Mouse (Mus musculus) MEL (cell line): ENCODE measurements at regions not wholly inside any gene's neighbourhood (a gene's known extent, or its start where the extent isn't known, plus 50 kb on each side); places are given as distances from the start of the nearest gene placed in this dataset.
"Not testable (repeated sequence)": the region's sequence is repeated elsewhere in the genome, so short reads cannot be mapped to it uniquely, and the experiment has no call there.

Experiments
- DNase-seq: peaks from one replicate; pipeline ENCODE4 v3.0.0; 2011; ENCODE audit warnings: low read depth, low spot score
- H3K27ac ChIP-seq: 2 replicates; pipeline ENCODE4 v1.5.1; 2012; ENCODE audit warnings: low read depth, mild to moderate bottlenecking, control low read depth, low read length, moderate library complexity; ENCODE audit not compliant: control insufficient read depth
- H3K27me3 ChIP-seq, 2 experiments: fragments of 150-350 bp in 1 of 2; sonication (generic) in 1 of 2; 2 replicates each; pipeline ENCODE4 v1.6.1; 2012; ENCODE audit warnings: low read length in 2 of 2, mild to moderate bottlenecking in 2 of 2, improper control_type of control experiment in 1 of 2, moderate library complexity in 1 of 2; ENCODE audit not compliant: insufficient read depth in 2 of 2, control insufficient read depth in 1 of 2
- H3K36me3 ChIP-seq, 2 experiments: 2 replicates each; pipeline ENCODE4 v1.6.1; 2012 to 2014; ENCODE audit warnings: low read length in 2 of 2, improper control_type of control experiment in 1 of 2, inconsistent platforms in 1 of 2, mild to moderate bottlenecking in 1 of 2; ENCODE audit not compliant: insufficient read depth in 2 of 2, control insufficient read depth in 1 of 2
- H3K4me1 ChIP-seq, 2 experiments: fragments of 150-350 bp in 1 of 2; sonication (generic) in 1 of 2; 2 replicates each; pipeline ENCODE4 v1.6.1; 2012; ENCODE audit warnings: low read length in 2 of 2, improper control_type of control experiment in 1 of 2, mild to moderate bottlenecking in 1 of 2; ENCODE audit not compliant: insufficient read depth in 2 of 2, control insufficient read depth in 1 of 2
- H3K4me3 ChIP-seq, 2 experiments: fragments of 150-350 bp in 1 of 2; sonication (generic) in 1 of 2; 2 replicates each; pipeline ENCODE4 v1.5.1; 2012; ENCODE audit warnings: low read depth in 2 of 2, low read length in 2 of 2, mild to moderate bottlenecking in 2 of 2, moderate library complexity in 2 of 2, control low read depth in 1 of 2, improper control_type of control experiment in 1 of 2; ENCODE audit not compliant: control insufficient read depth in 1 of 2, insufficient read depth in 1 of 2
- H3K79me2 ChIP-seq: 2 replicates; pipeline ENCODE4 v1.6.1; 2012; ENCODE audit warnings: mild to moderate bottlenecking, low read length, moderate library complexity; ENCODE audit not compliant: control insufficient read depth, poor library complexity, insufficient read depth
- H3K9ac ChIP-seq: 2 replicates; pipeline ENCODE4 v1.6.1; 2012; ENCODE audit warnings: low read depth, mild to moderate bottlenecking, control low read depth, low read length, moderate library complexity; ENCODE audit not compliant: control insufficient read depth, poor library complexity, severe bottlenecking
- H3K9me3 ChIP-seq: fragments of 150-350 bp; sonication (generic); replicated peaks from 2 replicates; pipeline ENCODE4 v1.6.1; 2012; ENCODE audit warnings: mild to moderate bottlenecking, low read length, improper control_type of control experiment, moderate library complexity; ENCODE audit not compliant: insufficient read depth
- CHD2 ChIP-seq: IDR thresholded peaks from 2 replicates; pipeline ENCODE4 v1.6.1; 2011; ENCODE audit warnings: low read length, improper control_type of control experiment
- E2F4 ChIP-seq: IDR thresholded peaks from 2 replicates; pipeline ENCODE4 v1.6.1; 2011; ENCODE audit warnings: low read depth, low read length, improper control_type of control experiment, borderline replicate concordance
- GABPA ChIP-seq: IDR thresholded peaks from 2 replicates; pipeline ENCODE4 v1.6.1; 2012; ENCODE audit warnings: low read depth, mild to moderate bottlenecking, inconsistent platforms, low read length, improper control_type of control experiment, moderate library complexity
- HCFC1 ChIP-seq: IDR thresholded peaks from 2 replicates; pipeline ENCODE4 v1.6.1; 2012; ENCODE audit warnings: low read depth, mild to moderate bottlenecking, inconsistent platforms, low read length, improper control_type of control experiment, moderate library complexity
- JUND ChIP-seq: IDR thresholded peaks from 2 replicates; pipeline ENCODE4 v1.6.1; 2011; ENCODE audit warnings: low read depth, mild to moderate bottlenecking, improper control_type of control experiment, low read length
- KAT2A ChIP-seq: conservative IDR thresholded peaks from 2 replicates; pipeline ENCODE4 v1.6.1; 2012; ENCODE audit warnings: low read depth, low read length, improper control_type of control experiment, inconsistent platforms
- MAFK ChIP-seq: IDR thresholded peaks from 2 replicates; pipeline ENCODE4 v1.6.1; 2011; ENCODE audit warnings: low read depth, mild to moderate bottlenecking, low read length, improper control_type of control experiment, borderline replicate concordance
- MXI1 ChIP-seq: IDR thresholded peaks from 2 replicates; pipeline ENCODE4 v1.6.1; 2011; ENCODE audit warnings: mild to moderate bottlenecking, low read depth, low read length, improper control_type of control experiment
- MYB ChIP-seq: IDR thresholded peaks from 2 replicates; pipeline ENCODE4 v1.6.1; 2011; ENCODE audit warnings: mild to moderate bottlenecking, low read depth, low read length, improper control_type of control experiment
- NELFE ChIP-seq: IDR thresholded peaks from 2 replicates; pipeline ENCODE4 v1.6.1; 2011; ENCODE audit warnings: low read depth, low read length, improper control_type of control experiment
- RCOR1 ChIP-seq: IDR thresholded peaks from 2 replicates; pipeline ENCODE4 v1.6.1; 2012; ENCODE audit warnings: low read depth, mild to moderate bottlenecking, inconsistent platforms, low read length, improper control_type of control experiment
- USF2 ChIP-seq, 2 experiments: IDR thresholded peaks; 2 replicates each; pipeline ENCODE4 v1.6.1; 2011 to 2012; ENCODE audit warnings: improper control_type of control experiment in 2 of 2, low read length in 2 of 2, borderline replicate concordance in 1 of 2, inconsistent platforms in 1 of 2, low read depth in 1 of 2, mild to moderate bottlenecking in 1 of 2; ENCODE audit not compliant: insufficient read depth in 1 of 2
- ZC3H11A ChIP-seq: IDR thresholded peaks from 2 replicates; pipeline ENCODE4 v1.6.1; 2012; ENCODE audit warnings: low read depth, mild to moderate bottlenecking, inconsistent platforms, low read length, improper control_type of control experiment

GRCm38 (mm10) chr11:41090391-41090900 is 335.3 kb upstream of the Ccng1 start:
- H3K36me3 ChIP-seq, H3K9ac ChIP-seq, DNase-seq, H3K79me2 ChIP-seq, H3K27me3 ChIP-seq, H3K9me3 ChIP-seq, H3K27ac ChIP-seq, H3K4me3 ChIP-seq, H3K4me1 ChIP-seq: not testable (repeated sequence)

GRCm38 (mm10) chr11:41063570-41063969 is 308.5 kb upstream of the Ccng1 start:
- DNase-seq: no peak
- Histone ChIP-seq H3K4me3 (no peak overlapping the region), H3K36me3 (no peaks in the 10 kb centered on the region), H3K27me3 (no peaks in the 10 kb centered on the region), H3K9ac (no peak overlapping the region), H3K9me3 (no peaks in the 10 kb centered on the region), H3K27ac (no peak overlapping the region), H3K4me1 (no peaks in the 10 kb centered on the region), H3K79me2 (no peaks in the 10 kb centered on the region)
- no peak for TF ChIP-seq MXI1
- TF ChIP-seq KAT2A: no peak

DNA sequence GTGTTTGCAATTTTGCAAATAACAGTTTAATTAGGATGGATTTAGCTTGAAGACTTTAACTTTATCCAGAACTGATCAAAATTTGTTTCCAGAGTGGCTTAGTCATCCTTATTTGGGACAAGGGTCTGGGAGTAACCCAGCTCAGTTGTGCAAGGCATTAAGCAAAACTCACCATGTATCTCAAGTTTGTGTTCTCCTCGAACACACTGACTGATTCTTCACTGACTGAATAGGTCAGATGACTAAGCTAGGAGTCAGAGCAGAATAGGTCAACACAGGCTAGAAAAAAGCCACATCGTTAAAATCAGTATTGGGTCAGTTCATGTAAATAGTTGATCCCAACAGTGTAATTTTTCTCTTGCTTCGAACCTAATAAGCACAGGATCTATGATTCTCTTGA is 302.7 kb upstream of the Ccng1 start:
- H3K9ac ChIP-seq: no peak overlapping the region
- no peak for TF ChIP-seq CHD2
- no peak for TF ChIP-seq HCFC1
- no peak for TF ChIP-seq MYB
- no peak for TF ChIP-seq ZC3H11A
- no peak for TF ChIP-seq GABPA
- no peak for TF ChIP-seq MXI1
- no peak for TF ChIP-seq MAFK
- no peak for TF ChIP-seq E2F4
- TF ChIP-seq NELFE: no peak
- TF ChIP-seq RCOR1: no peak
- TF ChIP-seq USF2 (IDR thresholded peaks at IDR 0.05; ENCODE audit: borderline replicate concordance in 1 of 2, insufficient read depth in 1 of 2, low read depth in 1 of 2, low read length in 2 of 2): no peak
- TF ChIP-seq JUND: no peak
- H3K36me3 ChIP-seq: no peaks in the 10 kb centered on the region
- H3K4me3 ChIP-seq: no peak overlapping the region
- no peaks in the 10 kb centered on the region for H3K27me3 ChIP-seq
- H3K9me3 ChIP-seq: no peaks in the 10 kb centered on the region
- no peak for DNase-seq
- no peaks in the 10 kb centered on the region for H3K79me2 ChIP-seq
- H3K4me1 ChIP-seq: no peaks in the 10 kb centered on the region
- H3K27ac ChIP-seq: no peak overlapping the region
